Mouse (Mus musculus) adrenal gland, postnatal 4 days (tissue): Measurements from ENCODE around the gene Mtif2. TPM values are rescaled to one million over a fixed set of nuclear protein-coding genes. Genes with fewer than 3 reads are reported as not detected.

Source experiments
- DNase-seq, 2 experiments: peaks; one replicate each; pipeline ENCODE4 v3.0.0; 2021 to 2022; ENCODE audit warnings: low spot score in 2 of 2, mixed read lengths in 2 of 2
- total RNA-seq, 2 experiments: library from RNA; stranded (reverse); gene quantifications; 2 replicates each; pipeline ENCODE4 v1.2.3; 2021

The Mtif2 gene
- total RNA-seq, 2 experiments from 2014 or later: 47.1 to 49.7 TPM

GRCm38 (mm10) chr11:29548504-29549424, 22.6 kb downstream of the Mtif2 start:
- no peak for DNase-seq

- no peak for DNase-seq
Observed at GRCm38 (mm10) chr11:29549425-29549778, 23.2 kb downstream of the Mtif2 start.

- no peak for DNase-seq
Observed at GRCm38 (mm10) chr11:29560452-29560851, 34.2 kb downstream of the Mtif2 start.

- DNase-seq: no peak
Observed at GRCm38 (mm10) chr11:29560990-29561389, 34.8 kb downstream of the Mtif2 start.

- DNase-seq: no peak
Observed at GRCm38 (mm10) chr11:29563406-29563805, 37.2 kb downstream of the Mtif2 start.

- DNase-seq: no peak
Observed at GRCm38 (mm10) chr11:29571536-29571935, 45.3 kb downstream of the Mtif2 start.

- no peak for DNase-seq
Observed at GRCm38 (mm10) chr11:29572656-29573055, 46.4 kb downstream of the Mtif2 start.

GRCm38 (mm10) chr11:29579610-29580009, 53.4 kb downstream of the Mtif2 start:
- DNase-seq: no peak

Other genes starting within 250 kb of the Mtif2 start
- gene Ccdc88a, start 152.8 kb upstream of the Mtif2 start, total RNA-seq: 10 to 100 TPM; 26.4 to 26.9 TPM
- 10 to 100 TPM; 17.7 to 22.3 TPM for gene Prorsd1, start 11.4 kb upstream of the Mtif2 start, total RNA-seq
- gene Clhc1, start 21.5 kb downstream of the Mtif2 start, total RNA-seq: under 1 TPM; 0.42 to 0.48 TPM
- gene Rps27a, start 21.7 kb downstream of the Mtif2 start, total RNA-seq: 1,000 to 10,000 TPM; 1,238 to 1,298 TPM
- 100 to 1,000 TPM; 293 to 303 TPM for gene Rtn4, start 166.5 kb downstream of the Mtif2 start, total RNA-seq